Mouse (Mus musculus): ENCODE measurements at regions not wholly inside any gene's neighbourhood (a gene's known extent, or its start where the extent isn't known, plus 50 kb on each side); places are given as distances from the start of the nearest gene placed in this dataset.
A peak's percentile ranks its signal among the peaks of the same experiment; 100 is the strongest.

DNA sequence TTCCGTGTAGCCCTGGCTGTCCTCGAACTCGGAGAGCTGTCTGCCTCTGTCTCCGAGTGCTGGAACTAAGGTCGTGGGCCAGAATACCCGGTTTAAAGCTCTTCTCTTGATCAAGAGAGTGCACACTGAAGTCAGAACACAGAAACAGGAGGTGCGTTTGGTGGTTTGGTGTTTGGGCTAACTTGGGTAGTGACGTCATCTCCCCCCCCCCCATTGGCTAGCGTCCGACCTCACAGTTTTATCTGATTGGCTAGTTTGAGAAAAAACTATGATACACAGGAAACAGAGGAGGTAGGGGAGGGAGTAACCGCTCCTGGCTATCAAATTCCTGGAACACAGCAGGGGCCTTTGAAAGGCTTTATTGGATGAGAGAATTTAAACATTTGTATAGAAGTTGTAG is 60.2 kb upstream of the Pim1 start:
- no peak for TF ChIP-seq GATA4 (IDR thresholded peaks at IDR 0.05; ENCODE audit: insufficient replicate concordance, low read length)

DNA sequence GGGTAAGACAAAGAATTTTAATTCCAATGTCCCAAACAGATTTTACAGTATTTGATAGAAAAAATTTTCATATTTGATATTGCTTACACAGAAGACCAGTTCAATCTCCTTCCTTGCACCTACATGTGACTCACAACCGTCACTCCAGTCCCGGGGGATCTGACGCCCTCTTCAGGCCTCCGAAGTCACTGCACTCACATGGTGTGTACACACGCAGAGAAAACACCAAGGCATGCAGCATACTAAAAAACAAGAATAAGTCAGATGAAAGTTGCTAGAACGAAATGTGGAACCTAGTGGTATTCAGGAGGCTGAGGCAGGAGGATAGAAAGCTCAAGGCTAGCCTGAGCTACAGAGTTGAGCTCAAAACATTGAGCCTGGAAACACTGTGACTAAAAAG is 59.7 kb upstream of the Pim1 start:
- TF ChIP-seq GATA4 (IDR thresholded peaks at IDR 0.05; ENCODE audit: insufficient replicate concordance, low read length): no peak

DNA sequence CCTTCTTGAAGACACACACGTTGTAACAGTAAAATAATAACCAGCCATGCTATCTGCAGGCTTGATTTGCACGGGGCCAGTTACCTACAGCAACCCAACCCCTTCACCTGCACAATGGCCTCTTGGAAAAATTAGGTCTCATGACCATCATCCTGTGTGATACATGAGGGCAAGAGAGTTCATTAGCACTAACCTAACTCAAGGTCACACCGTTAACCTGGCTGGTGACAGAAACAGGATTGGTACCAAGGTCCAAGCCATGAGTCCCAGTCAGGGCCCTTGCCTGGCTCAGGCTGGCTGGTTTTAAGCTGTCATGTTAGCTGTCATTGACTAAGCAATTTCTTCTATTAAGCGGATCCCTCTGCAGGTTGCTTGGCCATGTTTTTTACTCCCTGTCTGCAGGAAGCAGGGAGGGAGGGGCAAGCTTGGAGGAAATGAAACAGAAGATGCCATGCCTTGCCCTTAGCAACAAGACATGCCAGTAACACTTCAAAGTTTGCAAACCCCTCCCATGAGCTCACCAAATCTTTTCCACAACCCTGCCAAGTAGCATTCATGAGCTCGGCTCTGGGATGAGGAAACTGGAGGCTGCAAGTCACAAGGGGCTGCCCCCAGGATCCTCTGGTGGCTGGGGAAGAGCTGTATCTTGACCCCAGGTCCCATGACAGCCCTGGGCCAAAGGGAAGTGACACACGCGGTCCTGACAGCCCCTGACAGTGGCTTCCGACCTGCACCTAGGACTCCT is 58.8 kb upstream of the Pim1 start:
- no peak; the same call in 1 of the 2 replicates for TF ChIP-seq GATA4 (IDR thresholded peaks at IDR 0.05; ENCODE audit: insufficient replicate concordance, low read length)

DNA sequence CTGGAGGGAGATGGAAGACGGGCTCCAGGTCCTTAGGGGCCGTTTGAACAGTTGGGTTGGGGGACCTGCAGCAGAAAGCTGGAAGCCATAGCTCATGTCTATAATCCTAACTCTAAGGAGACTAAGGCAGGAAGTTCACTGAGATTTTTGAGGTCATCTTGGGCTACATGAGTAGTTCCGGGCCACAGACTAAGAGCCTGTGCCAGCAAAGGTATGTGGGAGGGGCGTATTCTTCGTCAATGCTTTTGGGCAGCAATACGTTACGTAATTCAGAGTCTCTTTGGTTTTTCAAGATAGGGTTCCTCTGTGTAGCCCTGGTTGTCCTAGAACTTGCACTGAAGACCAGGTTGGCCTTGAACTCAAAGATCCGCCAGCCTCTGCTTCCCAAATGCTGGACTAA is 57.9 kb upstream of the Pim1 start:
- TF ChIP-seq GATA4 (IDR thresholded peaks at IDR 0.05; ENCODE audit: insufficient replicate concordance, low read length): no peak

- TF ChIP-seq GATA4 (IDR thresholded peaks at IDR 0.05; ENCODE audit: insufficient replicate concordance, low read length): no peak
Observed at GRCm38 (mm10) chr17:29433370-29433769, 57.2 kb upstream of the Pim1 start.

GRCm38 (mm10) chr17:29434074-29434944 is 56.2 kb upstream of the Pim1 start:
- no peak for TF ChIP-seq GATA4 (IDR thresholded peaks at IDR 0.05; ENCODE audit: insufficient replicate concordance, low read length)

DNA sequence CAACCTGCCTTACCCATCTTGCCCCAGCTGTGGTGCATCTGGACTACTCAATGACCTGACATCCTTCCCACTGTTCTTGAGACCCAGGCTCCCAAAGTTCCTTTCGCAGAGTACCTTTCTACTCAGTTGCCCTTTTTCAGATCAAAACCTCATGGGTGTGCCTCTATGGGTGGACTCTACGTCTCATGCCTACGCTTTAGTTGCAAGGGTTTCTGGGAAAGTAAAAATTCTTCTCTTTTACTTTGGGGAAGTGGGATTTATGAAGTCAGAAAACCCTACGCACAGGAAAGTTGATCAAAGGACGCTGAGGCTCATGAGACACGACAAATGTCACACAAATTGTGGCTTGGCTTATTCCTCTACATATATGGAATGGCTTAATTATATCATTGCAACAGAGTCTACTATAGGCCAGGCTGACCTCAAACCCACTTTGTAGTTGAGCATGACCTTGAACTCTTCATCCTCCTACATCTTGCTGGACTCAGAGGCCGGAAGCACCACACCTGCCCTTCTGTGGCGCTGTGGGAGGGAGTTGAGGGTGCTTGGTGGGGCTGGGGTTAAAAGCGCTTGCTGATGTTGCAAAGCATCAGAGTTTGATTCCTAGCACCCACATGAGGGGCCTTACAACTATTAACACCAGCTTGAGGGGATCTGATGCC is 55.1 kb upstream of the Pim1 start:
- no peak for TF ChIP-seq GATA4 (IDR thresholded peaks at IDR 0.05; ENCODE audit: insufficient replicate concordance, low read length)

DNA sequence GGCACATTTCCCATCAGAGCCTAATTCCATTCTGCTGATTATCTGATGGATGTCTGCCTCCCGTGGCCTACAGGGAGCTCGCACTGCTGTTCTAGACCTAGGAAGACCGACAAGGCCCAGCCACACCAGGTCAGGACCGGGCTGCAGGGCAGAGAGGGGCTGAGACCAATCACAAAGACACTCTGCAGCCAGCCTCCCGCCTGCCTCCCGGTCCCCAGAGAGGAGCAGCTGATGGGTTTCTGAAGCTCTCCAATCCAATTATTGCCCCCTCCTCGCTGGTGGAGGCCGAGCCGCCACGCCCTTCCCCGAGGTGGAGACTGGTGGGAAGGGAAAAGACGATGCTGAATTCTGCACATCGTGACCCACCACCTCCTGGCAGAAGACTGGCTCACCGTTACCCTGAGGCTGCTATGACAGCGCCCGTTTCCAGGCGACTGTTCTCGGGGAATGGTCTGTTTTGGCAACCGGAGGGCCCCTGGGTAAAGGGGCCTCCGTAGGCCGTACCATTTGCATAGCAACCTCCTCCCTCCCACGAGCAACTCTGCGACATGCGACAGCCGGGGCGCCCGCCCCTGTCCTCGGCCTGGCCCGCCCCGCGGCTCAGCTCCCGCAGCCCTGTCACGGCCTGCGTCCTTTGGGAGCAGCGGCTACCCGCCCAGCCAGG is 53.5 kb upstream of the Pim1 start:
- no peak for TF ChIP-seq GATA4 (IDR thresholded peaks at IDR 0.05; ENCODE audit: insufficient replicate concordance, low read length)

DNA sequence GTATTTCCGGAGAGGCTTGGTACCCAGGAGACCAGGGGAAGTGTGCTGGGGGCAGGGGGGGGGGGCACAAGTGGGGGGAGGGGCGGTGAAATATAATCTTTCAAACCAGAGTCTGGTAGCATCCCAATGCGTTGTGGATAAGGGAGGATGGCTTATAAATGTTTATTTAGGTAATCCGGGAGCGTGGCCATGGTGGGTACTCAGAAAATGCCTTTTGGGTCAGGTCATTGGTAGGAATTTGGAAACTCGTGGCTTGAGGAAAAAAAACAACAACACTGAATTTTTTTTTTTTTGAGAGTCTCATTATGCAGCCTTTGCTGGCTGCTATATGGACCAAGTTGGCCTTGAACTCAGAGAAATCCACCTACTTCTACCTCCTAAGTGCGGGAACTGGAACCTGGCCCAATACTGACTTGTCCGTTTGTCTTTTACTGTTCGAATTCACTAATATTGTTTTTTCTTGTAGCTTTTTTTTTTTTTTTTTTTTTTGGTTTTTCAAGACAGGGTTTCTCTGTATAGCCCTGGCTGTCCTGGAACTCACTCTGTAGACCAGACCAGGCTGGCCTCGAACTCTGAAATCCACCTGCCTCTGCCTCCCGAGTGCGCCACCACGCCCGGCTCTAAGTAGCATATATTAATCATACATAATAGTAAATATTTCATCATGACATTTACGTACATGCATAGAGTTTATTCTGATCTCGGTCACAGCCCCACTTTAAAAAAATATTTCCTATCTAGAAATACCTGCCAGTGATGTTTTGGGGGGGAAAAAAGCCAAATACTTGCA is 52.8 kb upstream of the Pim1 start:
- no peak for TF ChIP-seq GATA4 (IDR thresholded peaks at IDR 0.05; ENCODE audit: insufficient replicate concordance, low read length)

- TF ChIP-seq GATA4 (IDR thresholded peaks at IDR 0.05; ENCODE audit: insufficient replicate concordance, low read length): no peak
Observed at GRCm38 (mm10) chr17:29438347-29439235, 52.0 kb upstream of the Pim1 start.

DNA sequence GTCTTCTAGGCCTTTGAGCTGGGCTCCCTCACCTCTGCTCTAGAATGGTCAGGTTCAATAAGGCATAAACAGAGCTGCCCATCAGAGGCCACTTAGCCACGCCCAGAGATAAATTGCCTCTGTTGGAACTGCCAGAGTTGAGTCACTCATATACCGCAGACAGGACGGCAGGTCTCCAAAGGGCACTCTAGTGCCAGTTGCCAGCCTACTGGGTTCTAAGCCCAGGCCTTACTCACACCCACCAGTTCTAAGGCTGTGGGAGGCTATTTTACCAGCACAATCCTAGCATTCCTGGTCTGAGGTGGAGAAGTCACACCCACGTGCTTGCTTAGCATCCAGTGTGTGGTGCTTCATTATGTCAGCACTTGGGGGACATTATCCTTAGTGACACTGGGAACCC is 50.6 kb upstream of the Pim1 start:
- no peak for TF ChIP-seq GATA4 (IDR thresholded peaks at IDR 0.05; ENCODE audit: insufficient replicate concordance, low read length)

DNA sequence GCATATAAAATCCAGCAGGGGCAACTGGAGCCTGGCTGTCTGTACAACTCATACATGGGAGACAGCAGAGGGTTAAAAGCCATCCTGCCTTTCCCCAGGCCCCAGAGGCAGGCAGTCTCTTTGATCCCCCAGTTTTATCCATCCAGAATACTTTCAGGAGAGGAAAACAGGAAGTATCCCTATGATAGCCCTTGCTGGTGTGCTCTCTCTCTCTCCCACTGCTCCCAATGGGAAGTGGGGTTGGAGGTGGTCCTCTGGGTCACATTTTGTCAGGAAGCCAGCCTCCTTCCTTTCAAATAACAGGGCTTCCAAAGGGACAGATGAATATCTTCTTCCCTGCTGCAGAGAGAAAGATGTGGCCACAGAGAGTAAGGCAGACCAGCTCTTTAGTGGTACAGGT is 50.1 kb upstream of the Pim1 start:
- peak; percentile 76 for TF ChIP-seq GATA4 (IDR thresholded peaks at IDR 0.05; ENCODE audit: insufficient replicate concordance, low read length)

Measured in liver, adult (tissue).